Mouse (Mus musculus) lung, postnatal 36 days (tissue): ENCODE results near the gene Dppa5a.
"Not testable (repeated sequence)": the region's sequence is repeated elsewhere in the genome, so short reads cannot be mapped to it uniquely, and the experiment has no call there.

Experiments
- DNase-seq: peaks from one replicate; pipeline ENCODE4 v3.0.0; 2022; ENCODE audit warnings: mixed read lengths

Gene Dppa5a

GRCm38 (mm10) chr9:78367959-78368358 is at the start of gene Dppa5a:
Gene Dppa5a (minus strand): TSS chr9:78368177.
- not testable (repeated sequence) for DNase-seq

- DNase-seq = no peak
Measured at GRCm38 (mm10) chr9:78401596-78401995, 33.6 kb upstream of the Dppa5a start.

- DNase-seq = no peak
Measured at GRCm38 (mm10) chr9:78400570-78400969, 32.6 kb upstream of the Dppa5a start.

- DNase-seq = no peak
Measured at GRCm38 (mm10) chr9:78396517-78396916, 28.5 kb upstream of the Dppa5a start.

DNA sequence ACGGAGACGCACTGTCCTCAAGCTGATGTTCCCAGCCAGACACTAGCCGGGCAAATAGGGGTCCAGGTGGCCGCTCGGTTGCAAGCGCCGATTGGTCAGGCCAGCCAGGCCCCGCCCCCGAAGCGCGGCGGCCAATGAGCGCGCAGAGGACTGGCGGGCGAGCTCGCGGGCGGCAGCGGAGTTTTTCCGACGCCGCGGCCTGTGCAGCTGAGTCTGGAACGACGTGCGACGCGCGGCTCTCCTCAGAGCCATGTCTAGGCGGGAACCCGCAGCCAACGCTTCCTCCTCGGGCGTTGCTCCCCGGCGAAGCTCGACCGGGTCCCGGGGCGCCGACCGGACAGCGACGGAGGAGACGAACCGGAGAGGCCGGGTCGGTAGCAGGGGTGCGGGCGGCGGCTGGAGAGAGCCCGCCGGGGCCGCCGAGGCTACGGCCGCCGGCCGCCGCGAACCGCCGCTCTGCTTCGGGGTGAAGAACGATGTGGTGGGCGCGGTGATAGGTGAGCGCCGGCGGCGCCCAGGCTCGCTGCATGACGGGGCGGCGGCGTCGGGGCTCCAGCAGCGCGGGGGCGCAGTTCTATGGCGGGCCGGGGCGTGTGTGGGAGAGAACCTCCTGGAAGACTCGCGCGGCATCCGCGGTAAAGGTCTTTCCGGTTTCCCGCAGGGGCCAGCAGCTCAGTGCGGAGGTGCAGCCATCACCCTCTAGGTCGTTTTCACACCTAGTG is 27.8 kb upstream of the Dppa5a start, which contains the start of gene Ddx43:
TSS of gene Ddx43 (plus strand) at position 148 of the 722 bp plus-strand sequence.
- peak; percentile 12 for DNase-seq

DNA sequence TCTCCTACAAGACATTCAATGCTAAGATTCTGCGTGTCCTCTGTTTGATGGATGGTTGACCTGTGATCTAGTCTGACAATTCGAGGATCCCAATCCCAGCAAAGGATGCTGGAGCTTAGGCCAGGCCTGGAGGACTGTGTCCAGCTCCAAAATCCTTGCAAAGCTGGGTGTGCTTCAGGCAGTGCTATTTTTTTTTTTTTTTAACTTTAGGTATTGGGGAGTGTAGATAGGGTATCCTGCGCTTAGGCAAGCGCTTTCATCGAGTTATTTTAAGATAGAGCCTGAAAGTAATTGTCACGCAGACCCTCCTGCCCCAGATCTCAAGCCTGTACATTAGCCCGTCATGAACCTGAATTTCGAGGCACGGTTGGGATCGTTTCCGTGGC is 27.3 kb upstream of the Dppa5a start:
- no peak for DNase-seq

DNA sequence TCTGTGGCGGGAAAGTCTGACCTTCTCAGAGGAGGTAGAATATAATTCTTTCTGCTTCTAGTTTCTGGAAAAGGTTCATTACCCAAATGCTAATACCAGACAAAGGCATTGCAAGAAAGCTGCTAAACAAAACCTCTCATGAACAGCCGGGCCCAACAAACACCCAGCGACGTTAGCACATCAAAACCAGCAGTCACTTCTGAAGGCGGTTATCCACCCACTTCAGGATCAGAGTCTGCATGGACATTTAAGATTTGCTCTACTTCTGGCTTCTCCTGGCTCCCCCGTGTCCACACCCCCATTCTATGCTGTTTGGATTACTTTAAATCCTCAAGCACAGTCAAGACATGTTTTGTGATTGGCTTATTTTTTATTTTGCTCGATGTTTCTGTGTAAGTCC is 26.6 kb upstream of the Dppa5a start:
- DNase-seq = no peak

GRCm38 (mm10) chr9:78393741-78394140 is 25.8 kb upstream of the Dppa5a start:
- no peak for DNase-seq

DNA sequence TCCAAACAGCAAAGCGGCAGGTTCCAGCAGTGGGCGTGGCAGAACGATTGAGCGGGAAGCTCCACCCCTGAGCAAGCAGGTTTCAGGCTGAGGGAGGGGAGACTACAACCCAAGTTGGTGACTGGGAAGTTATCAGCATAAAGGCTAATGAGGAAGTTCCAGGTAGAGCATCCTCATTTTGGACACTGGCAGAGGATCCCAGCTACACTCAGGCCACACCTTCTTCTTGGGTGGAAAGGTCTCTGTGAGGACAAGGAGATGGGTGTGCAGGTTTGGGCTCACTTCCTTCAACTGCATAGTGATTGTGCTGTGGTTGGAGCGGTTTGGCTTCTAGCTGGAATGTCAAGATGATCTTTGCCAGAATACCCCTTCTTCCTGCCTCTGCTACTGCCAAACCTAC is 22.0 kb upstream of the Dppa5a start:
- DNase-seq = peak; percentile 3

DNA sequence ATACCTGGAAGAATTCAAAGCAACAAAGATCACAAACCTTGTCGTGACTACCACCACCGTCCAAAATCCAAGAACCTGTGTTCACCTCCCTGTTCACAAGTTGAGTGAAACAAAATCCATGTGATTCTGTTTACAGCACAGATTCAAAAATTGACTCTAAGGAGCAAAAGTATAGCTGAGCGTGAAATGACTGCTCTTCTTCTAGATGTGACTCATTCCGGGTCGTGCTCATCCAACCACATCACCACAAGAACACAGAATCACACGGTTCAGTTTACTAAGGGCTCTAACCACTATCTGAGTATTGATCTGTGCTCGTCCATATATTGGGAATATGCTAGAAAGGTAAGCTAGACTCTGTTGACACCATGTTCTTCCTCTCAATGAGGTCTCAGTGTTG is 19.0 kb upstream of the Dppa5a start:
- no peak for DNase-seq

DNA sequence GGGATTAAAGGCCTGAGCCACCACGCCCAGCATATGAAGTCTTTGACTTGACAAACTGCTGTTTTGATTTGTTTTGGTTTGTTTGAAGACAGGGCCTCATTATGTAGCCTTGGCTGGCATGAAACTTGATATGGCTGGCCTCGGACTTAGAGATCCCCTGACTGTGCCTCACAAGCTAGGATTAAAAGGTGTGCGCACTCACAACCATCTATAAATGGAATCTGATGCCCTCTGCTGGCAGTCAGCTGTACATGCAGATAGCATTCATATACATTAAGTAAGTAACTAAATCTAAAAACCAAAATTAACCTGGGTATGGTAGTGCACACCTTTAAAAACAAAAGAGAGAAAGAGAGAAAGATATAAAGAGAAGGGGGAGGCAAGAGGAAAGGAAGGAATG is 17.9 kb upstream of the Dppa5a start:
- DNase-seq = peak; percentile 15

DNA sequence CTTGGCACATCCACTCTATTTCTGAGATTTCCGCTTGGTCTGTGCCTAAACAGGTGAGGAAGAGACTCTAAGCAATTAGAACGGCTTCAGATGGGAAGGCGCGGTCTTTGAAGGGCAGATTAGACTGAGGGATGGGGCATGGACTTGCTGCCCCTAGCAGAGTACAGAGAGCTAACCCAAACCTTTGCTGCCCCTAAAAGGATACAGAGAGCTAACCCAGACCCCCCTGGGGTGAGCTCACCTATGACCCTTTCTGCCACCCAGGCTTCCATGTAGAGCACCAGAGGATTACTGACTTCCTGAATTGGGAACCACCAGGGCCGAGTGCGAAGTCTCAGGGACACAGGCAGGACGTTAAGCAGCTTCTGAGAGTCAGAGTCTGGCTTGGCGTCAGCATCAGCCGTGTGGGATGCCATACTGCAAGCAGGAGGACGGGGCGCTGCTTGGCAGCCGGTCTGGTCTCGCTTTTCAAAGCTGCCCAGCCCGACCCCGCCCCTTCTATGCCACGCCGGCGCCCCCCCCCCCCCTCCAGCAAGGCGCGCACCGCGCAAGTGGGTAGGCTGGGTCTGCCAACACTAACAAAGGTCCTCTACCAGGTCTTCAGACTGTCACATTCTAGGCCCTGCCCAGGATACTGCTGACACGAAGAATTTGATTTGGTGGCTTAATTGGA is 10.3 kb upstream of the Dppa5a start, which contains the start of gene Ooep:
TSS of gene Ooep (minus strand) at position 613 of the 673 bp plus-strand sequence.
- DNase-seq = peak; percentile 7

DNA sequence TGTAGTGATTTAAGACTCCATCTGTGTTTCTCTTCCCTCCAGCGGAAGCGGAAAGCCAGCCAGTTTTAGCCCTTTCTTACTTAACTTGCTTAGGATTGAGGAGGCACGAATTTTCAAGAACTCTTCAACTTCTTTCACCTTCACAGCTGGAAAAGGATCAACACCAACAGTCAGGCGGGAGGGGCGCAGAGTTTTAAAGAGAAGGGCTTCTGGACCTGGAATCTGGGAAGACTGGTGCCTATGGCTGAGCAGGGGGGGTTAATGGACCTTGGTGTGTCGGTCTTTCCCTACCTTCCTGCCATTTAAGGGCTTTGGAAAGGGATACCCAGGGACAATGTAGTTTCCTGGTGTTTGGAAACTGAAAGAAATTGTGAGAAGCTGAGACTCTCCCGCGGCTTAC is 9.6 kb upstream of the Dppa5a start:
- no peak for DNase-seq

DNA sequence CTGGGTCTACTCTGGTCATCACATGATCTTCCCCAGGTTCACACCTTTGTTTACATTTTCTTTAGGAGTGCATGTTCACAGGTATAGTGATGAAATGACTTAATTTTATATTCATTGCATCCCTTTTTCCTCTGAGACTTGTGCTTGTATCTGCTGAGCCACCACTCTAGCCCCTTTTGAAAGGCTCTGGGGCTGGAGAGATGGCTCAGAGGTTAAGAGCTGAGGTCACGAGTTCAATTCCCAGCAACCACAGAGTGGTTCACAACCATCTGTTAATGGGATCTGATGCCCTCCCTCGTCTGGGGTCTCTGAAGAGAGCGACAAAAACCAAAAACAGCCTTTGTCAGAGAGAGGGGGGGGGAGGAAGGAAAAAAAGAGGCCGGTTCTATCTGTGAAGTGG is 7.5 kb upstream of the Dppa5a start:
- DNase-seq = no peak

GRCm38 (mm10) chr9:78374885-78375389 is 7.0 kb upstream of the Dppa5a start:
- DNase-seq = no peak

GRCm38 (mm10) chr9:78374397-78374796 is 6.4 kb upstream of the Dppa5a start:
- DNase-seq = no peak

DNA sequence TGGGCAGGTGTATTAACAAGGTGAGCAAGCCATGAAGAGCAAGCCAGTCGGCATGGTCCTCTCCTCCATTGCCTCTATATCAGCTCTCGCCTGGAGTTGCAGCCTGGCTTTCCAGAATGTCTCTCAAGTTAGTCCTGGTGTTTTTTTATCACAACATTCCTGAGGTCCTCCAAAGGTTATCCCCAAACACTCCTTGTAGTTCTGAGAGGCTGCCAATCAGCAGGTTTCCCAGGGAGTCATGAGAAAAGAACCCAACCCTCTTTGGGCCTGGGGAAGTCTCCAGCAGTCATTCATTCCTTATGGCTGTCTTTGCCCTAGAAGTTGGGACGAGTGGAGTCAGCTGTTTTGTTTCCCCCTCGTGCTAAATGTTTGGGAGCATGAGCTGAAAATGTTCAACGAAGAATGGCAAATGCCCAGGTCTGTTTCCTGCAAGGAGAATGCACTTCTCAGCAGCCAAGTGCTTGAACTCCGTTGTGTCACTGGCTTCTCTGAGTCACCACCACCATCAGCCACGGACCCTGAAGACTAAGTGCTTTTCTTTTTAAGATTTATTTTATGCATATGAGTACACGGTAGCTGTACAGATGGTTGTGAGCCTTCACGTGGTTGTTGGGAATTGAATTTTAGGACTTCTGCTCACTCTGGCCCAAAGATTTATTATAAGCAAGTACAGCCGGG is 5.0 kb upstream of the Dppa5a start:
- DNase-seq = peak; percentile 9

GRCm38 (mm10) chr9:78371441-78371840 is 3.5 kb upstream of the Dppa5a start:
- no peak for DNase-seq

DNA sequence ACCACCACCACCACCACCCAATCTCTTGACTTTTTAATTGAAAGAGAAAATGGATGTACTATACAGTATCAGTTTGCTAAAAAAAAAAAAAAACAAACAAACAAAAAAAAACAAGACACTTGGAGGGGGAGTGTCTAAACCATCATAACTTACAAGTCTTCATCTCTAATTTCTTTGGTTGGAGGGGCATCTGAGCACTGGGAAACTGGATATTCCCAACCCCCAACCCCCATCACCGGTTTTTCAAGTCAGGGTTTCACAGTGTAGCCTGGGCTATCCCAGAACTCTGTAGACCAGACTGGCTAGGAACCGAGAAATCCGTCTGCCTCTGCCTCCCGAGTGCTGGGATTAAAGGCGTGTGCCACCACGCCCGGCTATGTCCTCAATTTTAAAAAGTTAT is 1.8 kb upstream of the Dppa5a start:
- no peak for DNase-seq

- no peak for DNase-seq
Measured at GRCm38 (mm10) chr9:78369349-78369748, 1.4 kb upstream of the Dppa5a start.

GRCm38 (mm10) chr9:78368671-78369293 is 805 bp upstream of the Dppa5a start:
- no peak for DNase-seq

DNA sequence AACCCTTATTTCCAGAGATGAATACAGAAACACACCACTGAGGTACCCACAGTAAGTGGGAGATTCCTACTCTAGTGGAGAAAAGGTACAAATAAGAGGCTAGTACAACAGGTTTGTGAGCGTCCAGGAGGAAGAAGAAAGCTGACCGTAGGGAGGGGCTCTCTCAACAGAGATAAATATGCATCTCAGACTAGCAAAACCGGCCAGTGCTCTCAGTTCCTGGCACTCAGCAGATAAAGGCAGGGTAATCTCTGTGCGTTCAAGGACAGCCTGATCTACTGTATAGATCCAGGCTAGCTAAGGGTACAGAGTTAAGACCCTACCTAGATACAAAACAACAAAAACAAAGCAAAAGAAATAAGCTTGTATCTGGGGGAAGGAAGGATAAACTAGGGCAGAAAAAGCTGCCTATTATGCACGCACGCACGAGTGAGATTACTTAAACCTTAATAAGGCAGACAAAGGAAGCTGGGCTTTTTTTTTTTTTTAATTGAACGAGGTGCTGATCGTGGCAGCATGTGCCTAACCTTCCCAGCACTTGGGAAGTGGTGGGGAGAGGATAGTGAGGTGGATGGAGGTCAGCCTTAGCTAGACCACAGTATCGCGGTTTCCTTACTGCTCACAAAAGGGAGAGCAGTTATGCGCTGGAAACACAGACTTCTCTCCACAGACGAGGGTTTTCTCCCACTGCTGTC is 2.0 kb downstream of the Dppa5a start:
- no peak for DNase-seq

GRCm38 (mm10) chr9:78364701-78365100 is 3.3 kb downstream of the Dppa5a start:
- DNase-seq = no peak
